33 mouse cellular contexts compared by ENCODE assay signal in genomic region chr7:23470832-23471231, GRCm38 (mm10). TPM values are rescaled to one million over a fixed set of nuclear protein-coding genes. Genes with fewer than 3 reads are reported as not detected.
"Had no signal": no experiment of that assay in that cellular context is flagged by ENCODE, and none has a peak within 500 bp of the region (broad histone marks: within the 10 kb centered on the region; RNA-seq: fewer than 3 reads in every experiment).

No protein-coding gene starts in this region.

RNA-seq across cellular contexts. Expression of gene Vmn1r167, which starts 36.2 kb away (rescaled TPM):
- total RNA-seq: common myeloid progenitor, adult 5-6 weeks; forebrain, postnatal 0 days; gastrocnemius, adult 18-20 months; gastrocnemius, adult 2 months; gastrocnemius, adult 8-10 months; gastrocnemius, postnatal 10 days; gastrocnemius, postnatal 14 days; gastrocnemius, postnatal 25 days; gastrocnemius, postnatal 36 days; gastrocnemius, postnatal 4 days; granulocyte monocyte progenitor cell, adult 5-6 weeks; heart, adult 18-20 months; heart, adult 2 months; heart, adult 8-10 months had no signal
- polyA plus RNA-seq: cortical plate, adult 2 months; embryonic facial prominence, embryonic 10.5 days; embryonic facial prominence, embryonic 11.5 days; embryonic facial prominence, embryonic 12.5 days; embryonic facial prominence, embryonic 13.5 days; embryonic facial prominence, embryonic 14.5 days; embryonic facial prominence, embryonic 15.5 days; erythroblast, embryonic 14.5 days; forebrain, embryonic 10.5 days; forebrain, embryonic 11.5 days; forebrain, embryonic 12.5 days; forebrain, embryonic 13.5 days; forebrain, embryonic 14.5 days; forebrain, embryonic 15.5 days; forebrain, embryonic 16.5 days; forebrain, postnatal 0 days; frontal cortex, adult 2 months; gonadal fat pad, adult 2 months; heart, adult 2 months; heart, embryonic 10.5 days; heart, embryonic 11.5 days had no signal
